Mouse (Mus musculus): ENCODE data around the gene Atp6v1c2.
A peak's percentile ranks its signal among the peaks of the same experiment; 100 is the strongest.

Atp6v1c2 gene

GRCm38 (mm10) chr12:17324549-17325470 lies 4.3 kb downstream of the Atp6v1c2 start:
- no peak for DNase-seq (ENCODE audit: low spot score)

- DNase-seq (ENCODE audit: low spot score) = no peak
Measured at GRCm38 (mm10) chr12:17318453-17318852, 10.7 kb downstream of the Atp6v1c2 start.

GRCm38 (mm10) chr12:17317970-17318369 lies 11.2 kb downstream of the Atp6v1c2 start:
- DNase-seq (ENCODE audit: low spot score) = no peak

- DNase-seq (ENCODE audit: low spot score) = no peak
Measured at GRCm38 (mm10) chr12:17316096-17316495, 13.1 kb downstream of the Atp6v1c2 start.

GRCm38 (mm10) chr12:17310852-17311839 lies 18.0 kb downstream of the Atp6v1c2 start:
- DNase-seq (ENCODE audit: low spot score) = no peak

- DNase-seq (ENCODE audit: low spot score) = no peak
Measured at GRCm38 (mm10) chr12:17308246-17308645, 20.9 kb downstream of the Atp6v1c2 start.

- no peak for DNase-seq (ENCODE audit: low spot score)
Measured at GRCm38 (mm10) chr12:17305445-17305844, 23.7 kb downstream of the Atp6v1c2 start.

GRCm38 (mm10) chr12:17299902-17300301 lies 29.3 kb downstream of the Atp6v1c2 start:
- no peak for DNase-seq (ENCODE audit: low spot score)

- DNase-seq (ENCODE audit: low spot score) = no peak
Measured at GRCm38 (mm10) chr12:17296899-17297298, 32.3 kb downstream of the Atp6v1c2 start.

GRCm38 (mm10) chr12:17290569-17290968 lies 38.6 kb downstream of the Atp6v1c2 start:
- no peak for DNase-seq (ENCODE audit: low spot score)

- DNase-seq (ENCODE audit: low spot score) = no peak
Measured at GRCm38 (mm10) chr12:17289913-17290312, 39.2 kb downstream of the Atp6v1c2 start.

- no peak for DNase-seq (ENCODE audit: low spot score)
Measured at GRCm38 (mm10) chr12:17289060-17289459, 40.1 kb downstream of the Atp6v1c2 start.

- no peak for DNase-seq (ENCODE audit: low spot score)
Measured at GRCm38 (mm10) chr12:17288496-17288895, 40.7 kb downstream of the Atp6v1c2 start.

GRCm38 (mm10) chr12:17273841-17274240 lies 55.3 kb downstream of the Atp6v1c2 start:
- no peak for DNase-seq (ENCODE audit: low spot score)

- DNase-seq (ENCODE audit: low spot score) = no peak
Measured at GRCm38 (mm10) chr12:17271272-17271671, 57.9 kb downstream of the Atp6v1c2 start.

GRCm38 (mm10) chr12:17267316-17267715 lies 61.8 kb downstream of the Atp6v1c2 start:
- no peak for DNase-seq (ENCODE audit: low spot score)

- DNase-seq (ENCODE audit: low spot score) = no peak
Measured at GRCm38 (mm10) chr12:17266673-17266990, 62.5 kb downstream of the Atp6v1c2 start.

- peak; percentile 83 for DNase-seq (ENCODE audit: low spot score)
Measured at GRCm38 (mm10) chr12:17265971-17266672, 63.0 kb downstream of the Atp6v1c2 start, which contains the start of gene Pdia6. Gene Pdia6, plus strand, starts transcription at chr12:17266545.

- DNase-seq (ENCODE audit: low spot score) = no peak
Measured at GRCm38 (mm10) chr12:17264826-17265225, 64.3 kb downstream of the Atp6v1c2 start.

GRCm38 (mm10) chr12:17263881-17264280 lies 65.3 kb downstream of the Atp6v1c2 start:
- no peak for DNase-seq (ENCODE audit: low spot score)

GRCm38 (mm10) chr12:17261005-17261404 lies 68.2 kb downstream of the Atp6v1c2 start:
- DNase-seq (ENCODE audit: low spot score) = no peak

- no peak for DNase-seq (ENCODE audit: low spot score)
Measured at GRCm38 (mm10) chr12:17258431-17258830, 70.7 kb downstream of the Atp6v1c2 start.
